Mouse (Mus musculus) effector memory CD4-positive, alpha-beta T cell, adult 7 months (primary cell): ENCODE measurements around the gene Spats1. TPM values are rescaled to one million over a fixed set of nuclear protein-coding genes. Genes with fewer than 3 reads are reported as not detected.

Experiments used
- polyA plus RNA-seq: library from polyadenylated mRNA; unstranded; fragments of 100-300 nt; shearing (Covaris generic); gene quantifications from one replicate; pipeline ENCODE4 v1.2.1, GENCODE M21; 2017

The Spats1 gene
- 0.63 TPM for polyA plus RNA-seq

DNA sequence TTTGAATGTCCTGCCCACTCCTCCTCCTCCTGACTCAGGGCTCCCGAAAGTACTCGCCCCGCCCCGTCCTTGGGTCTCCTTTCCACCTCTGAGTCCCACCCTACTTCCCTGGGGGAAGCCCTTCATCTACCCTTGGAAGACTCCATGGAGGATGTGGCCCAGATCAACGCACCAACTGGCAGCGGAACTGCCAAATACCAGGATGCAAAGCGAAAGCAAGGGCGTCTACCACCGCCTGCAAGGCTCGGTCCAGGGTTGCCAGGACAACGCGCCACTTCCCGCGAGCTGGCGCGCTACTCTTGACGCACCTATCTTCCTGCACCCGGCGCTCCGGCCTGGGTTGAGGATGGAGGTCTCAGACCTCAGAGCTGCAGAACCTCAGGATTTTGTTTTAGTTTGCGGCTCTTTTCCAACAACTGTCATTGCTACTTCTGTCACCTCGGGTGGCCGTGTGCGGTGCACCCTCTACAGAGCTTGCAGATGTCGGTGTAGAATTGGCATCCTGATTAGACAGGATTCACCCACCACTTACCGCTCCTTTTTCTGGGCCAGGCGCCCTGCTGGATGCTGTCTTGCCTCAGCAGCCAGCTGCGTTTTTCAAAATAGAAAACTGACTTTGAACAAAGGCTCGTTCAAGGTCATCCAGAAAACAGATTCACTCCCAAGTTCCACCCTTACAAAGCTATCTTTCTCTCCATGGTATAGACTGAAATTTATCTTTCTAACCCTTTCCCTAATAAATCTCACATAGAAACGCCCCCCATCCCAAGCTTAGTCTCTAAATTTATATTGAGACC is at the start of gene Spats1:
Spats1 (minus strand) TSS at position 747 of the 797 bp plus-strand sequence.

DNA sequence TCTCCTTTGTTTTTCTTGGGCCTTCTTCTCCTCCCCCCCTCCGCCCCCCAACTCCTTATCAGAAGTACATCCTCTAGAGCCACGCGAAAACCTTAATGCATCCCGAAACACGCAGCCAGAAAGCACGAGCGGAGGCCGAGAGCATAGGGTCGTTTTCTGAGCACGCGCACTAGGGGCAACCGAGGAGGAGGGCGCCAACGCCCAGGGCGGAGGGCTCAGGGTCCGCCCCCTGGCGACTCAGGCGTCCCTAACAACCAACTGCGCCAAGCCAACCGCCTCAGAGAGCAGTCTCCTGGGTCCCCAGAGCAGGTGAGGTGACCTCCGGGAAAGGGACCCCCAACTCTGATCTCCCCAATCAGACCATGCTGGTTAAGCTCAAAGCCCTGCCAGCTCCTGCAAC is 48.0 kb upstream of the Spats1 start, which contains the start of gene Tcte1:
Tcte1 (plus strand) TSS at position 172 of the 400 bp plus-strand sequence.

DNA sequence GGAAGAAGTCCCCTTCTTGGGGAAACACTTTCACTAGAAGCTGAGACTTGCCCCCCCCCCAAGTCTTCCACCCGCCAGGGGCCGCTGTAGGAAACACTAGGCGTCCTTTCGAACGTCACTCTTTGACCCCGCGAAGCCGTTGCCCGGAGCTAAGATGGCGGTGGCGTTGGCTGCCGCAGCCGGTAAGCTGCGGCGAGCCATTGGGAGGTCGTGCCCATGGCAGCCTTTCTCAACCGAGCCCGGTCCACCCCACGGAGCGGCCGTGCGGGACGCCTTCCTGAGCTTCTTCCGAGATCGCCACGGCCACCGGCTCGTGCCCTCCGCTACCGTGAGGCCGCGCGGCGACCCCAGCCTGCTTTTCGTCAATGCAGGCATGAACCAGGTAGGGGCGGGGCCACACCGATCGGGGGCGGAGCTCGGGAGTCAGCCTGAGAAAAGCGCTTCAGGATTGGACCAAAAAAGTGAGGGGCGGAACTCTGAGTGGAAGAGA is 31.5 kb upstream of the Spats1 start, which contains the start of gene Aars2:
Aars2 (plus strand) TSS at position 142 of the 490 bp plus-strand sequence.

DNA sequence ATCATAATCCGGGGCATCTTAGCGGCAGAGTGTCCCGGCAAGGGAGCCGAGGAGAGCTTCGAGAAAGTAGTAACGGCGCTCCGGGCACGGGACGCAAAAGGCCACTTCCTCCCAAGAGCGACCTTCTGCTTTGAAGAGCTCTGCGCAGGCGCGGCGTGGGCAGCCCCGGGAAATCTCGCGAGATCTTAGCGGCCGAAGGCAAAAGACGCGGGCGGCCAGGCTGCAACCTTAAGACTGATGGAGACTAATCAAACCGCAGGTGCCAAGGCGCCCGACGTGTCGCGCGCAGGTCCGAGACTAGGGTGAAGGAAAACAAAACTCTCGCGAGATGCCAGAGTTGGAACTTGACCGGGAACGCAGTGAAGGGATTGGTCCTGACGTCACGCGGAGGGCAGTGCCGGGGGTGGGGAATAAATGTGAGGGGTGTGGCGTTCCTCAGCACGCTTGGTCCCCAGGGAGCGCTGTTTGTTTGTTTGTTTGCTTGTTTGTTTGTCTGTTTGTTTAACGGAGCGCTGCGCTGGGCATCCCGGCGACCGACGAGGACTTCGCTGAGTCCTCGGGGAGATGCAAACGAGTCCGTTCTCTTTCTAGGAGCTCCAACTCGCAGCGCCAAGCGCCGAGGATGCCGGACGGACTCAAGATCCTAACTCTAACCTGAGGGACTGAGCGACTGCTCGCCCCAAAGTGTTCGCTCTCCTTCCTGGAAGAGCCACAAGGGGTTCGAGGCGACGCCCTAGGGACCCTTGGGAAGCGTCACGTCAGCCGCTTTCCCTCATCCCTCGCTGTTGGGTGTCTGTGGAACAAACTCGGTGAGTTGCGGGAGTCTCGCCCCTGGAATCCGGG is 41.6 kb downstream of the Spats1 start, which contains the start of gene Cdc5l:
Cdc5l (minus strand) TSS at position 319 of the 843 bp plus-strand sequence.

Other genes with a start within 250 kb of the Spats1 start
- gene Cdc5l, start 41.7 kb downstream of the Spats1 start, polyA plus RNA-seq: 72.2 TPM
- 10.4 TPM for gene Aars2, start 31.4 kb upstream of the Spats1 start, polyA plus RNA-seq
- gene Tcte1, start 48.0 kb upstream of the Spats1 start, polyA plus RNA-seq: not detected
- 0.23 TPM for gene Tmem151b, start 74.3 kb upstream of the Spats1 start, polyA plus RNA-seq
- 166 TPM for gene Nfkbie, start 80.3 kb upstream of the Spats1 start, polyA plus RNA-seq
- 55.5 TPM for gene Slc35b2, start 88.5 kb upstream of the Spats1 start, polyA plus RNA-seq
- 1,673 TPM for gene Hsp90ab1, start 97.9 kb upstream of the Spats1 start, polyA plus RNA-seq
- 43.1 TPM for gene Slc29a1, start 124.2 kb upstream of the Spats1 start, polyA plus RNA-seq
- gene Mymx, start 126.7 kb upstream of the Spats1 start, polyA plus RNA-seq: not detected
- 0.80 TPM for gene Capn11, start 183.9 kb upstream of the Spats1 start, polyA plus RNA-seq
- gene Mrpl14, start 210.9 kb upstream of the Spats1 start, polyA plus RNA-seq: 37.2 TPM
- gene Tmem63b, start 211.5 kb upstream of the Spats1 start, polyA plus RNA-seq: 13.8 TPM